Mouse (Mus musculus) gastrocnemius, postnatal 14 days (tissue): Measurements from ENCODE around the gene Cyb561. TPM values are rescaled to one million over a fixed set of nuclear protein-coding genes. Genes with fewer than 3 reads are reported as not detected.

Source experiments
- DNase-seq: peaks from one replicate; pipeline ENCODE4 v3.0.0; 2021; ENCODE audit warnings: mixed read lengths
- intact Hi-C: fragments of 180-260 bp; cut with DNase I; formaldehyde crosslinking; loops from one replicate; pipeline ENCODE4 v1.15.1; 2025; ENCODE audit warnings: low total_unique reads
- long read RNA-seq, 2 experiments: library from polyadenylated mRNA; stranded (forward); transcript quantifications; one replicate each; pipeline ENCODE4 v2.0.0; 2021
- total RNA-seq, 2 experiments: library from RNA; stranded (reverse); gene quantifications; 2 replicates each; pipeline ENCODE4 v1.2.3; 2021

Gene Cyb561
- 1 to 10 TPM; 6.4 to 8.2 TPM for total RNA-seq
- long read RNA-seq, experiment 1, transcript Cyb561-201 (6 exons, 2,741 nt): major isoform, 7 of 23 reads
- long read RNA-seq, experiment 1, partial matches to known transcripts: 8 of 23 reads
- long read RNA-seq, experiment 1, other reads (novel, unspliced or antisense): 8 of 23 reads
- long read RNA-seq, experiment 2, transcript Cyb561-201 (6 exons, 2,741 nt): major isoform, 10 of 23 reads
- long read RNA-seq, experiment 2, partial matches to known transcripts: 6 of 23 reads
- long read RNA-seq, experiment 2, other reads (novel, unspliced or antisense): 5 of 23 reads

GRCm38 (mm10) chr11:105952911-105953386 is at the start of gene Cyb561:
Cyb561 (minus strand) TSS chr11:105953336.
- no peak for DNase-seq
- intact Hi-C loops: no loop called here

GRCm38 (mm10) chr11:106001718-106002117 is 48.6 kb upstream of the Cyb561 start:
- DNase-seq: no peak

GRCm38 (mm10) chr11:106000062-106000461 is 46.9 kb upstream of the Cyb561 start:
- DNase-seq: no peak
- intact Hi-C loops: loop anchor here (2.0 kb wide), 1 partner anchor 27 kb away; no protein-coding TSS in a partner anchor

More at GRCm38 (mm10) chr11:106001718-106002117, 48.6 kb upstream of the Cyb561 start:
- intact Hi-C loops: loop anchor here (2.0 kb wide), 1 partner anchor 25 kb away; no protein-coding TSS in a partner anchor

GRCm38 (mm10) chr11:105994375-105994774 is 41.2 kb upstream of the Cyb561 start, which contains the start of gene Ace3:
Ace3 (plus strand) TSS chr11:105994675.
- intact Hi-C loops: no loop called here
- no peak for DNase-seq

- no peak for DNase-seq
- intact Hi-C loops: no loop called here
These were observed 37.1 kb upstream of the Cyb561 start for GRCm38 (mm10) chr11:105990231-105990630.

GRCm38 (mm10) chr11:105989446-105989845 is 36.3 kb upstream of the Cyb561 start:
- no peak for DNase-seq
- intact Hi-C loops: no loop called here

GRCm38 (mm10) chr11:105987446-105987845 is 34.3 kb upstream of the Cyb561 start:
- intact Hi-C loops: no loop called here
- DNase-seq: no peak

- intact Hi-C loops: no loop called here
- DNase-seq: no peak
These were observed 31.3 kb upstream of the Cyb561 start for GRCm38 (mm10) chr11:105984452-105984851.

GRCm38 (mm10) chr11:105978634-105979033 is 25.5 kb upstream of the Cyb561 start:
- no peak for DNase-seq
- intact Hi-C loops: no loop called here

GRCm38 (mm10) chr11:105978232-105978631 is 25.1 kb upstream of the Cyb561 start:
- no peak for DNase-seq
- intact Hi-C loops: no loop called here

- intact Hi-C loops: no loop called here
- no peak for DNase-seq
These were observed 22.5 kb upstream of the Cyb561 start for GRCm38 (mm10) chr11:105975636-105976035.

- DNase-seq: no peak
- intact Hi-C loops: no loop called here
These were observed 21.9 kb upstream of the Cyb561 start for GRCm38 (mm10) chr11:105975050-105975449.

- DNase-seq: peak; percentile 70
- intact Hi-C loops: no loop called here
These were observed 21.5 kb upstream of the Cyb561 start for GRCm38 (mm10) chr11:105974593-105974992.

GRCm38 (mm10) chr11:105969516-105969915 is 16.4 kb upstream of the Cyb561 start:
- intact Hi-C loops: no loop called here
- peak; percentile 70 for DNase-seq

- intact Hi-C loops: no loop called here
- DNase-seq: no peak
These were observed 15.8 kb upstream of the Cyb561 start for GRCm38 (mm10) chr11:105968948-105969347.

- intact Hi-C loops: no loop called here
These were observed 14.8 kb upstream of the Cyb561 start, which contains the start of gene Ace for GRCm38 (mm10) chr11:105967741-105968574. Ace (plus strand) TSS chr11:105967945.

GRCm38 (mm10) chr11:105966288-105966687 is 13.2 kb upstream of the Cyb561 start:
- intact Hi-C loops: no loop called here
- no peak for DNase-seq

More at GRCm38 (mm10) chr11:105967741-105968574, 14.8 kb upstream of the Cyb561 start, which contains the start of gene Ace:
- DNase-seq: peak; percentile 60

GRCm38 (mm10) chr11:105964691-105965090 is 11.6 kb upstream of the Cyb561 start:
- no peak for DNase-seq

GRCm38 (mm10) chr11:105959355-105959754 is 6.2 kb upstream of the Cyb561 start:
- intact Hi-C loops: no loop called here
- DNase-seq: no peak

More at GRCm38 (mm10) chr11:105964691-105965090, 11.6 kb upstream of the Cyb561 start:
- intact Hi-C loops: no loop called here

- intact Hi-C loops: no loop called here
- no peak for DNase-seq
These were observed 5.4 kb upstream of the Cyb561 start for GRCm38 (mm10) chr11:105958566-105958965.
